Comparison of ENCODE assay signal across 10 mouse cellular contexts in genomic region chr4:46144323-46144722, GRCm38 (mm10). TPM values are rescaled to one million over a fixed set of nuclear protein-coding genes. Genes with fewer than 3 reads are reported as not detected.
DNase-seq lines count a peak whose midpoint lies in the region; ATAC-seq and TF ChIP-seq lines count a peak whose summit lies in the region.
"Had no signal": no experiment of that assay in that cellular context is flagged by ENCODE, and none has a peak within 500 bp of the region (broad histone marks: within the 10 kb centered on the region; RNA-seq: fewer than 3 reads in every experiment).

No protein-coding gene starts in this region.

- no peak overlapping the region for H3K9ac ChIP-seq in liver, adult 2 months (ENCODE audit: low read depth, low read length)
- H3K9ac ChIP-seq in liver, embryonic 12.5 days, result no peak overlapping the region
- no peak overlapping the region for H3K9ac ChIP-seq in liver, postnatal 0 days (replicated peaks)

- no peak for TF ChIP-seq POLR2A in liver, adult 2 months (IDR thresholded peaks at IDR 0.05; ENCODE audit: extremely low read depth, insufficient read depth, low read length)

- 66% methylated on average over 3 of the region's 3 CpGs for WGBS in liver, adult 2 months
- 65% methylated on average over 3 of the region's 3 CpGs for whole genome bisulfite sequencing in liver, embryonic 12.5 days (ENCODE audit: insufficient replicate concordance)
- WGBS in liver, postnatal 0 days (ENCODE audit: insufficient replicate concordance), result 72% methylated on average over 3 of the region's 3 CpGs

- peaks cover 5% of the 10 kb centered on the region for H3K4me1 ChIP-seq in liver, adult 2 months (ENCODE audit: control insufficient read depth, insufficient read depth, low read length)
- H3K4me1 ChIP-seq in liver, embryonic 12.5 days, result peaks cover 27% of the 10 kb centered on the region
- peaks cover 26% of the 10 kb centered on the region for H3K4me1 ChIP-seq in E14TG2a.4 (replicated peaks; ENCODE audit: low read depth, low read length)
- peaks cover 12% of the 10 kb centered on the region for H3K4me1 ChIP-seq in liver, postnatal 0 days (ENCODE audit: insufficient read depth)

- no peak overlapping the region for H3K27ac ChIP-seq in liver, adult 2 months (replicated peaks; ENCODE audit: insufficient read depth, low read depth, low read length)
- H3K27ac ChIP-seq in liver, embryonic 12.5 days, result no peak overlapping the region
- H3K27ac ChIP-seq in liver, postnatal 0 days (ENCODE audit: low read depth), result no peak overlapping the region

- H3K36me3 ChIP-seq in liver, adult 2 months (ENCODE audit: control insufficient read depth, insufficient read depth, low read length), result peaks cover 17% of the 10 kb centered on the region
- peaks cover 49% of the 10 kb centered on the region for H3K36me3 ChIP-seq in liver, embryonic 12.5 days
- peaks cover 42% of the 10 kb centered on the region for H3K36me3 ChIP-seq in E14TG2a.4 (ENCODE audit: insufficient read depth, low read length)
- peaks cover 26% of the 10 kb centered on the region for H3K36me3 ChIP-seq in liver, postnatal 0 days (replicated peaks; ENCODE audit: insufficient read depth, low read length)

- no peaks in the 10 kb centered on the region for H3K27me3 ChIP-seq in liver, adult 2 months (ENCODE audit: control insufficient read depth, insufficient read depth, low read length)
- no peaks in the 10 kb centered on the region for H3K27me3 ChIP-seq in liver, embryonic 12.5 days (replicated peaks)
- H3K27me3 ChIP-seq in E14TG2a.4 (ENCODE audit: insufficient read depth, low read length), result peaks cover 5% of the 10 kb centered on the region; the same call in 1 of the 2 replicates
- H3K27me3 ChIP-seq in liver, postnatal 0 days (ENCODE audit: insufficient read depth, low read length), result no peaks in the 10 kb centered on the region

- no peak for TF ChIP-seq EP300 in liver, postnatal 0 days (IDR thresholded peaks at IDR 0.05; ENCODE audit: low read depth)

- H3K4me3 ChIP-seq in liver, adult 2 months (ENCODE audit: insufficient read depth, low read depth, low read length), result no peak overlapping the region
- H3K4me3 ChIP-seq in liver, embryonic 12.5 days, result no peak overlapping the region
- no peak overlapping the region for H3K4me3 ChIP-seq in E14TG2a.4 (replicated peaks; ENCODE audit: low read length)
- no peak overlapping the region for H3K4me3 ChIP-seq in liver, postnatal 0 days (ENCODE audit: low read depth, low read length)

- H3K79me2 ChIP-seq in liver, adult 2 months (ENCODE audit: control insufficient read depth, insufficient read depth, low read length), result peaks cover 23% of the 10 kb centered on the region; the same call in 1 of the 2 replicates

- no peak for DNase-seq in liver, adult 2 months (ENCODE audit: extremely low read depth, low read depth, low spot score)
- peak; percentile 11 for DNase-seq in adipocyte (ENCODE audit: low spot score)
- peak; percentile 45 for DNase-seq in liver, postnatal 0 days
- no peak for DNase-seq in frontal cortex, postnatal 14 days (ENCODE audit: low spot score in 2 of 2)
- DNase-seq in kidney, adult 8-10 months, result no peak
- DNase-seq in urinary bladder, adult 2 months (ENCODE audit: low spot score), result no peak
- DNase-seq: cerebellum, adult 8-10 months; gastrocnemius, postnatal 10 days had no signal

- no peak for ATAC-seq in liver, embryonic 12.5 days
- no peak for ATAC-seq in liver, postnatal 0 days

- peak; percentile 54 for TF ChIP-seq CTCF in liver, adult 2 months (IDR thresholded peaks at IDR 0.05; ENCODE audit: low read depth, low read length)
- TF ChIP-seq CTCF in E14TG2a.4 (conservative IDR thresholded peaks at IDR 0.05; ENCODE audit: low read length), result peak; percentile 54
- peak; percentile 64 for TF ChIP-seq CTCF in liver, postnatal 0 days (IDR thresholded peaks at IDR 0.05; ENCODE audit: low read depth)

- no peaks in the 10 kb centered on the region for H3K9me3 ChIP-seq in liver, embryonic 12.5 days (replicated peaks)
- H3K9me3 ChIP-seq in E14TG2a.4 (ENCODE audit: low read length), result no peaks in the 10 kb centered on the region
- H3K9me3 ChIP-seq in liver, postnatal 0 days (ENCODE audit: low read length), result no peaks in the 10 kb centered on the region

- H3K4me2 ChIP-seq in liver, embryonic 12.5 days, result no peak overlapping the region
- no peak overlapping the region for H3K4me2 ChIP-seq in liver, postnatal 0 days (ENCODE audit: low read depth, low read length)

RNA-seq across cellular contexts. Expression of gene Tstd2, which starts 5.8 kb away (rescaled TPM):
- total RNA-seq in liver, adult 2 months (2014; rRNA removed), result 13.0 and 14.1 TPM in 2 replicates
- polyA plus RNA-seq in liver, adult 2 months (2012; rRNA removed), result 8.0 and 10.5 TPM in 2 replicates
- 23.3 and 23.9 TPM in 2 replicates for polyA plus RNA-seq in liver, embryonic 12.5 days (2016; fragmentation: Nextera tagmentation; extraction: Ambion mirVana)
- polyA plus RNA-seq in liver, postnatal 0 days (2015; fragmentation: Nextera tagmentation; extraction: Ambion mirVana), result 6.6 and 8.3 TPM in 2 replicates
- polyA plus RNA-seq in urinary bladder, adult 2 months (2012; rRNA removed), result 20.8 and 20.9 TPM in 2 replicates

RNA-seq across cellular contexts. Expression of gene Ncbp1, which starts 5.9 kb away (rescaled TPM):
- total RNA-seq in liver, adult 2 months (2014; rRNA removed), result 16.2 and 17.3 TPM in 2 replicates
- 7.0 and 12.0 TPM in 2 replicates for polyA plus RNA-seq in liver, adult 2 months (2012; rRNA removed)
- 66.9 and 68.0 TPM in 2 replicates for polyA plus RNA-seq in liver, embryonic 12.5 days (2016; fragmentation: Nextera tagmentation; extraction: Ambion mirVana)
- polyA plus RNA-seq in liver, postnatal 0 days (2015; fragmentation: Nextera tagmentation; extraction: Ambion mirVana), result 18.2 and 19.6 TPM in 2 replicates
- polyA plus RNA-seq in urinary bladder, adult 2 months (2012; rRNA removed), result 32.9 and 33.7 TPM in 2 replicates

RNA-seq across cellular contexts. Expression of gene Xpa, which starts 51.8 kb away (rescaled TPM):
- 15.6 and 18.7 TPM in 2 replicates for total RNA-seq in liver, adult 2 months (2014; rRNA removed)
- polyA plus RNA-seq in liver, adult 2 months (2012; rRNA removed), result 10.3 and 11.1 TPM in 2 replicates
- 11.1 and 12.3 TPM in 2 replicates for polyA plus RNA-seq in liver, embryonic 12.5 days (2016; fragmentation: Nextera tagmentation; extraction: Ambion mirVana)
- polyA plus RNA-seq in liver, postnatal 0 days (2015; fragmentation: Nextera tagmentation; extraction: Ambion mirVana), result 15.3 and 16.2 TPM in 2 replicates
- polyA plus RNA-seq in urinary bladder, adult 2 months (2012; rRNA removed), result 35.0 and 36.5 TPM in 2 replicates

Comparison
In these comparisons a context has a peak if more than half of its experiments do, and no peak if none do; other contexts are left out.
1. DNase-seq: peak in adipocyte (single experiment) and liver, postnatal 0 days (single experiment); none in liver, adult 2 months (single experiment), frontal cortex, postnatal 14 days (0 of 2), kidney, adult 8-10 months (0 of 2) and urinary bladder, adult 2 months (single experiment).
2. Peak in every context shown above with its lines, with median percentiles within 50 percentile points of each other: CTCF ChIP-seq.